Mouse (Mus musculus): Measurements from ENCODE around the gene Nfkbil1. TPM values are rescaled to one million over a fixed set of nuclear protein-coding genes. Genes with fewer than 3 reads are reported as not detected.

Nfkbil1 gene
- total and polyA plus RNA-seq, 2 experiments from 2014 or later = 6.7 to 33.4 TPM

- Histone ChIP-seq H3K4me1 (ENCODE audit: control insufficient read depth, insufficient read depth) (peaks cover 5% of the 10 kb centered on the region), H3K27ac (ENCODE audit: low read depth) (no peak overlapping the region), H3K9me3 (replicated peaks; ENCODE audit: control insufficient read depth, low read length) (no peaks in the 10 kb centered on the region), H3K4me3 (ENCODE audit: low read depth, low read length) (no peak overlapping the region), H3K27me3 (ENCODE audit: control insufficient read depth, insufficient read depth, low read length) (peaks cover 12% of the 10 kb centered on the region), H3K4me2 (ENCODE audit: low read depth, low read length) (no peak overlapping the region), H3K9ac (replicated peaks; ENCODE audit: low read depth, low read length) (no peak overlapping the region), H3K36me3 (replicated peaks; ENCODE audit: control insufficient read depth, insufficient read depth, low read length) (no peaks in the 10 kb centered on the region)
- ATAC-seq (ENCODE audit: insufficient read depth, low read depth) (no peak), DNase-seq (ENCODE audit: low spot score) (no peak)
- TF ChIP-seq EP300 (IDR thresholded peaks at IDR 0.05; ENCODE audit: low read depth) = no peak
- TF ChIP-seq CTCF (IDR thresholded peaks at IDR 0.05; ENCODE audit: low read depth) = no peak
- 50% methylated on average over 1 of the region's 1 CpGs for WGBS
Observed at GRCm38 (mm10) chr17:35189186-35189585, 46.4 kb downstream of the Nfkbil1 start.

GRCm38 (mm10) chr17:35187959-35188610, 47.5 kb downstream of the Nfkbil1 start, which contains the start of gene Lst1:
Gene Lst1 (minus strand): TSS chr17:35188439.
- H3K27ac ChIP-seq (ENCODE audit: low read depth) = peak within 1 kb of the TSS; percentile 48; the same call in 1 of the 2 replicates
- 70% methylated on average over 7 of the region's 7 CpGs for WGBS
- TF ChIP-seq EP300 (IDR thresholded peaks at IDR 0.05; ENCODE audit: low read depth) = no peak

GRCm38 (mm10) chr17:35187345-35187744, 48.2 kb downstream of the Nfkbil1 start:
- DNase-seq (ENCODE audit: low spot score) (no peak), ATAC-seq (ENCODE audit: insufficient read depth, low read depth) (no peak)
- Histone ChIP-seq H3K36me3 (replicated peaks; ENCODE audit: control insufficient read depth, insufficient read depth, low read length) (no peaks in the 10 kb centered on the region), H3K27me3 (ENCODE audit: control insufficient read depth, insufficient read depth, low read length) (no peaks in the 10 kb centered on the region), H3K4me3 (ENCODE audit: low read depth, low read length) (no peak overlapping the region), H3K9me3 (replicated peaks; ENCODE audit: control insufficient read depth, low read length) (no peaks in the 10 kb centered on the region), H3K9ac (replicated peaks; ENCODE audit: low read depth, low read length) (no peak overlapping the region), H3K4me1 (ENCODE audit: control insufficient read depth, insufficient read depth) (peaks cover 5% of the 10 kb centered on the region), H3K4me2 (ENCODE audit: low read depth, low read length) (no peak overlapping the region), H3K27ac (ENCODE audit: low read depth) (peak overlapping the region; percentile 9; the same call in 1 of the 2 replicates)
- WGBS = 66% methylated on average over 4 of the region's 4 CpGs
- TF ChIP-seq EP300 (IDR thresholded peaks at IDR 0.05; ENCODE audit: low read depth) = no peak
- no peak for TF ChIP-seq CTCF (IDR thresholded peaks at IDR 0.05; ENCODE audit: low read depth)

More at GRCm38 (mm10) chr17:35187959-35188610, 47.5 kb downstream of the Nfkbil1 start, which contains the start of gene Lst1:
- H3K9me3 ChIP-seq (replicated peaks; ENCODE audit: control insufficient read depth, low read length) = no peaks in the 10 kb centered on the region
- ATAC-seq (ENCODE audit: insufficient read depth, low read depth) (no peak), DNase-seq (ENCODE audit: low spot score) (no peak)
- no peak within 1 kb of the TSS for H3K4me3 ChIP-seq (ENCODE audit: low read depth, low read length)
- H3K4me1 ChIP-seq (ENCODE audit: control insufficient read depth, insufficient read depth) = peaks cover 5% of the 10 kb centered on the region
- no peak within 1 kb of the TSS for H3K4me2 ChIP-seq (ENCODE audit: low read depth, low read length)
- H3K27me3 ChIP-seq (ENCODE audit: control insufficient read depth, insufficient read depth, low read length) = 0 out of 2 replicates have a peak, but pooled peaks cover 1% of the 10 kb centered on the region
- H3K9ac ChIP-seq (replicated peaks; ENCODE audit: low read depth, low read length) = no peak within 1 kb of the TSS
- H3K36me3 ChIP-seq (replicated peaks; ENCODE audit: control insufficient read depth, insufficient read depth, low read length) = no peaks in the 10 kb centered on the region

GRCm38 (mm10) chr17:35186681-35187080, 48.9 kb downstream of the Nfkbil1 start:
- H3K4me1 ChIP-seq (ENCODE audit: control insufficient read depth, insufficient read depth) = peaks cover 5% of the 10 kb centered on the region
- peak overlapping the region; percentile 67 for H3K27ac ChIP-seq (ENCODE audit: low read depth)
- ATAC-seq (ENCODE audit: insufficient read depth, low read depth) = no peak
- 2% methylated on average over 4 of the region's 4 CpGs for WGBS
- no peaks in the 10 kb centered on the region for H3K9me3 ChIP-seq (replicated peaks; ENCODE audit: control insufficient read depth, low read length)
- TF ChIP-seq EP300 (IDR thresholded peaks at IDR 0.05; ENCODE audit: low read depth) = no peak
- TF ChIP-seq CTCF (IDR thresholded peaks at IDR 0.05; ENCODE audit: low read depth) = no peak
- no peak for DNase-seq (ENCODE audit: low spot score)
- H3K27me3 ChIP-seq (ENCODE audit: control insufficient read depth, insufficient read depth, low read length) = no peaks in the 10 kb centered on the region
- H3K4me3 ChIP-seq (ENCODE audit: low read depth, low read length) = peak overlapping the region; percentile 58
- no peaks in the 10 kb centered on the region for H3K36me3 ChIP-seq (replicated peaks; ENCODE audit: control insufficient read depth, insufficient read depth, low read length)
- peak overlapping the region; percentile 66 for H3K4me2 ChIP-seq (ENCODE audit: low read depth, low read length)
- no peak overlapping the region for H3K9ac ChIP-seq (replicated peaks; ENCODE audit: low read depth, low read length)

GRCm38 (mm10) chr17:35185639-35186611, 49.7 kb downstream of the Nfkbil1 start:
- ATAC-seq (ENCODE audit: insufficient read depth, low read depth) (peak; percentile 27; the same call in 1 of the 2 replicates), DNase-seq (ENCODE audit: low spot score) (peak; percentile 35)
- Histone ChIP-seq H3K9ac (replicated peaks; ENCODE audit: low read depth, low read length) (peak overlapping the region; percentile 27), H3K4me3 (ENCODE audit: low read depth, low read length) (peak overlapping the region; percentile 58), H3K4me1 (ENCODE audit: control insufficient read depth, insufficient read depth) (peaks cover 5% of the 10 kb centered on the region), H3K27me3 (ENCODE audit: control insufficient read depth, insufficient read depth, low read length) (no peaks in the 10 kb centered on the region), H3K9me3 (replicated peaks; ENCODE audit: control insufficient read depth, low read length) (no peaks in the 10 kb centered on the region), H3K36me3 (replicated peaks; ENCODE audit: control insufficient read depth, insufficient read depth, low read length) (no peaks in the 10 kb centered on the region), H3K4me2 (ENCODE audit: low read depth, low read length) (peak overlapping the region; percentile 66), H3K27ac (ENCODE audit: low read depth) (peak overlapping the region; percentile 67)
- 3% methylated on average over 18 of the region's 18 CpGs for WGBS
- TF ChIP-seq CTCF (IDR thresholded peaks at IDR 0.05; ENCODE audit: low read depth) (no peak), EP300 (IDR thresholded peaks at IDR 0.05; ENCODE audit: low read depth) (no peak)
